Mouse (Mus musculus) C2C12 (cell line): Measurements from ENCODE around the gene Znhit3. TPM values are rescaled to one million over a fixed set of nuclear protein-coding genes. Genes with fewer than 3 reads are reported as not detected.

ENCODE experiments used
- H3K27me3 ChIP-seq: one replicate; pipeline ENCODE4 v1.6.1; 2011; ENCODE audit not compliant: control insufficient read depth, insufficient read depth, insufficient read length
- H3K36me3 ChIP-seq: one replicate; pipeline ENCODE4 v1.6.1; 2011; ENCODE audit not compliant: control insufficient read depth, insufficient read depth
- H3K4me3 ChIP-seq: one replicate; pipeline ENCODE4 v1.5.1; 2011; ENCODE audit warnings: mild to moderate bottlenecking, control low read depth; ENCODE audit not compliant: poor library complexity, insufficient read depth, severe bottlenecking
- H3K79me2 ChIP-seq: one replicate; pipeline ENCODE4 v1.6.1; 2011; ENCODE audit not compliant: control insufficient read depth, insufficient read depth
- H3K79me3 ChIP-seq: one replicate; pipeline ENCODE4 v1.6.1; 2011; ENCODE audit warnings: low read depth, control low read depth
- H3ac ChIP-seq: one replicate; pipeline ENCODE3; 2011; ENCODE audit warnings: low read depth; ENCODE audit not compliant: control insufficient read depth, insufficient read length
- CEBPB ChIP-seq: IDR thresholded peaks from one replicate; pipeline ENCODE4 v1.6.1; 2011; ENCODE audit warnings: low read depth, mild to moderate bottlenecking, control low read depth, moderate library complexity
- CTCF ChIP-seq: IDR thresholded peaks from one replicate; pipeline ENCODE4 v1.5.1; 2011; ENCODE audit not compliant: control insufficient read depth, insufficient read depth, insufficient read length
- FOSL1 ChIP-seq: IDR thresholded peaks from one replicate; pipeline ENCODE4 v1.8.0; 2011; ENCODE audit warnings: mild to moderate bottlenecking, low read length; ENCODE audit not compliant: poor library complexity, insufficient read depth, severe bottlenecking
- MAX ChIP-seq: IDR thresholded peaks from one replicate; pipeline ENCODE4 v1.6.1; 2011; ENCODE audit warnings: mild to moderate bottlenecking, control low read depth
- MYOD1 ChIP-seq: IDR thresholded peaks from one replicate; pipeline ENCODE4 v1.6.1; 2011; ENCODE audit warnings: low read depth; ENCODE audit not compliant: control insufficient read depth, insufficient read length
- MYOG ChIP-seq: IDR thresholded peaks from one replicate; pipeline ENCODE4 v1.6.1; 2011; ENCODE audit not compliant: control insufficient read depth, insufficient read length; ENCODE audit errors: extremely low read depth
- USF1 ChIP-seq: IDR thresholded peaks from one replicate; pipeline ENCODE4 v1.6.1; 2011; ENCODE audit warnings: low read depth, mild to moderate bottlenecking, control low read depth, moderate library complexity
- polyA plus RNA-seq: library from polyadenylated mRNA; unstranded; fragments of >200 nt; fragmentation: generic; extraction: Trizol; gene quantifications from one replicate; pipeline ENCODE4 v1.2.1, GENCODE M21; 2012; ENCODE audit warnings: missing spikeins

Gene Znhit3
- polyA plus RNA-seq, 1 experiment = 39.2 TPM

- Histone ChIP-seq H3K36me3 (no peaks in the 10 kb centered on the region), H3ac (no peak overlapping the region), H3K79me2 (no peaks in the 10 kb centered on the region), H3K4me3 (no peak overlapping the region), H3K79me3 (no peaks in the 10 kb centered on the region), H3K27me3 (peaks cover 53% of the 10 kb centered on the region)
- TF ChIP-seq MYOD1 (no peak), CTCF (no peak), FOSL1 (no peak), MYOG (no peak), USF1 (no peak), MAX (no peak), CEBPB (no peak)
Measured at GRCm38 (mm10) chr11:84952611-84953010, 36.4 kb upstream of the Znhit3 start.

GRCm38 (mm10) chr11:84948526-84948925 lies 32.4 kb upstream of the Znhit3 start:
- Histone ChIP-seq H3K4me3 (no peak overlapping the region), H3K79me3 (no peaks in the 10 kb centered on the region), H3K36me3 (no peaks in the 10 kb centered on the region), H3K27me3 (peaks cover 52% of the 10 kb centered on the region), H3ac (no peak overlapping the region), H3K79me2 (no peaks in the 10 kb centered on the region)
- TF ChIP-seq CTCF (no peak), MYOD1 (no peak), MYOG (no peak), FOSL1 (no peak), USF1 (no peak), MAX (no peak), CEBPB (no peak)

- no peaks in the 10 kb centered on the region for H3K36me3 ChIP-seq
- no peak for TF ChIP-seq MAX
- no peak for TF ChIP-seq FOSL1
- TF ChIP-seq USF1 = no peak
- no peak for TF ChIP-seq MYOD1
- no peak for TF ChIP-seq CTCF
- no peak for TF ChIP-seq MYOG
- no peak for TF ChIP-seq CEBPB
- no peaks in the 10 kb centered on the region for H3K79me2 ChIP-seq
- H3K79me3 ChIP-seq = no peaks in the 10 kb centered on the region
- peaks cover 52% of the 10 kb centered on the region for H3K27me3 ChIP-seq
- H3ac ChIP-seq = no peak overlapping the region
- no peak overlapping the region for H3K4me3 ChIP-seq
Measured at GRCm38 (mm10) chr11:84948114-84948513, 31.9 kb upstream of the Znhit3 start.

GRCm38 (mm10) chr11:84947206-84947605 lies 31.0 kb upstream of the Znhit3 start:
- TF ChIP-seq FOSL1 = no peak
- TF ChIP-seq USF1 = no peak
- Histone ChIP-seq H3ac (no peak overlapping the region), H3K27me3 (peaks cover 47% of the 10 kb centered on the region), H3K4me3 (no peak overlapping the region), H3K36me3 (no peaks in the 10 kb centered on the region), H3K79me2 (no peaks in the 10 kb centered on the region), H3K79me3 (no peaks in the 10 kb centered on the region)

- H3K4me3 ChIP-seq = no peak overlapping the region
- H3K79me3 ChIP-seq = no peaks in the 10 kb centered on the region
- no peaks in the 10 kb centered on the region for H3K36me3 ChIP-seq
- no peak for TF ChIP-seq FOSL1
- TF ChIP-seq CEBPB = no peak
- no peak for TF ChIP-seq MYOD1
- TF ChIP-seq MYOG = no peak
- no peak for TF ChIP-seq USF1
- no peak for TF ChIP-seq MAX
- TF ChIP-seq CTCF = no peak
- no peaks in the 10 kb centered on the region for H3K79me2 ChIP-seq
- H3ac ChIP-seq = no peak overlapping the region
- H3K27me3 ChIP-seq = peaks cover 38% of the 10 kb centered on the region
Measured at GRCm38 (mm10) chr11:84945841-84946240, 29.7 kb upstream of the Znhit3 start.

GRCm38 (mm10) chr11:84944639-84945435 lies 28.7 kb upstream of the Znhit3 start:
- H3K79me2 ChIP-seq = no peaks in the 10 kb centered on the region
- H3K79me3 ChIP-seq = no peaks in the 10 kb centered on the region
- no peak overlapping the region for H3K4me3 ChIP-seq
- no peak for TF ChIP-seq MYOD1
- no peak for TF ChIP-seq MYOG
- no peak for TF ChIP-seq USF1
- TF ChIP-seq CTCF = no peak
- no peak for TF ChIP-seq CEBPB
- peaks cover 41% of the 10 kb centered on the region for H3K27me3 ChIP-seq
- H3ac ChIP-seq = no peak overlapping the region
- H3K36me3 ChIP-seq = no peaks in the 10 kb centered on the region
